Mouse (Mus musculus) lung, postnatal 0 days (tissue): ENCODE measurements at regions not wholly inside any gene's neighbourhood (a gene's known extent, or its start where the extent isn't known, plus 50 kb on each side); places are given as distances from the start of the nearest gene placed in this dataset.

Experiments used
- ATAC-seq: fragments of 200-750 bp; cut with Nextera tagmentation; 2 replicates; pipeline ENCODE4 v1.8.0; 2017; ENCODE audit warnings: moderate library complexity
- DNase-seq: peaks from one replicate; pipeline ENCODE4 v3.0.0-alpha.2; 2016; ENCODE audit warnings: low spot score
- H3K27ac ChIP-seq: fragments of 300-500 bp; sonication (generic); 2 replicates; pipeline ENCODE4 v1.5.1; 2014; ENCODE audit warnings: antibody characterized with exemption, mild to moderate bottlenecking, low read length, mixed read lengths
- H3K27me3 ChIP-seq: fragments of 300-500 bp; sonication (generic); replicated peaks from 2 replicates; pipeline ENCODE4 v1.6.1; 2014; ENCODE audit warnings: low read length, mixed read lengths; ENCODE audit not compliant: insufficient read depth
- H3K36me3 ChIP-seq: fragments of 300-500 bp; sonication (generic); 2 replicates; pipeline ENCODE4 v1.6.1; 2014; ENCODE audit warnings: low read length, mixed read lengths; ENCODE audit not compliant: insufficient read depth
- H3K4me1 ChIP-seq: fragments of 300-500 bp; sonication (generic); 2 replicates; pipeline ENCODE4 v1.6.1; 2014; ENCODE audit warnings: antibody characterized with exemption, low read depth, low read length, mixed read lengths; ENCODE audit not compliant: insufficient read depth
- H3K4me2 ChIP-seq: fragments of 300-500 bp; sonication (generic); replicated peaks from 2 replicates; pipeline ENCODE4 v1.6.1; 2014; ENCODE audit warnings: low read depth, mild to moderate bottlenecking, low read length, moderate library complexity, mixed read lengths
- H3K4me3 ChIP-seq: fragments of 300-500 bp; sonication (generic); 2 replicates; pipeline ENCODE4 v1.5.1; 2014; ENCODE audit warnings: low read depth, low read length
- H3K9ac ChIP-seq: fragments of 300-500 bp; sonication (generic); replicated peaks from 2 replicates; pipeline ENCODE4 v1.6.1; 2014; ENCODE audit warnings: low read depth, mild to moderate bottlenecking
- H3K9me3 ChIP-seq: fragments of 300-500 bp; sonication (generic); 2 replicates; pipeline ENCODE4 v1.6.1; 2016; ENCODE audit warnings: low read length, mixed read lengths
- CTCF ChIP-seq: IDR thresholded peaks from 2 replicates; pipeline ENCODE4 v1.5.1; 2016; ENCODE audit warnings: antibody characterized with exemption, mild to moderate bottlenecking
- EP300 ChIP-seq: IDR thresholded peaks from 2 replicates; pipeline ENCODE4 v1.6.1; 2016; ENCODE audit warnings: antibody characterized with exemption, mild to moderate bottlenecking, control low read depth
- WGBS: fragments of 180-500 bp; shearing (Covaris S2); extraction: QIAGEN DNeasy Blood & Tissue Kit; methylation state at CpG from one replicate; pipeline ENCODE4 v1.1.7; 2014; 5-methylcytosine and 5-hydroxymethylcytosine counted together

DNA sequence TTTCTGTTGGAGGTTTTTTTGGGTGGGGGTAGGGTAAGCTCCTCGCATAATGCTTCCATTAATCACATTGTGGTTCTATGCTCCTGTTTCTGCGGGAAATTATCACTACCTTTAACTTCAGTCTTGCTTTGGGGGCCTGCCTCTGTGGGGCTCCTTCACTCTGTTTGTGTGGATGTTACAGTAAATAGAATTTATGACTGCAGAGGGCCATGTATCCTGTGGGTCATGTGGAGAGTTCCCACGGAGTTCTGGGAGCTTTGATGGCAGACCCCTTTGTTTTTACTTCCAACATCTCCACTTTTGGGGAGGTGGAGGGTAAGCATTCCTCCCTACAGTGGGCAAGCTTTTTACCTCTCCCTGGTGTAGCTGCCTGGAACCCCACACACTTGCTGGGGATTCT is 538.6 kb downstream of the Ptprc start:
- H3K27me3 ChIP-seq: no peaks in the 10 kb centered on the region
- no peak overlapping the region for H3K27ac ChIP-seq
- TF ChIP-seq EP300: no peak
- TF ChIP-seq CTCF: no peak
- ATAC-seq (no peak), DNase-seq (no peak)
- no peak overlapping the region for H3K4me2 ChIP-seq
- no peaks in the 10 kb centered on the region for H3K4me1 ChIP-seq
- no peaks in the 10 kb centered on the region for H3K9me3 ChIP-seq
- WGBS: 51% methylated on average over 3 of the region's 3 CpGs
- no peaks in the 10 kb centered on the region for H3K36me3 ChIP-seq
- H3K9ac ChIP-seq: no peak overlapping the region
- H3K4me3 ChIP-seq: no peak overlapping the region

DNA sequence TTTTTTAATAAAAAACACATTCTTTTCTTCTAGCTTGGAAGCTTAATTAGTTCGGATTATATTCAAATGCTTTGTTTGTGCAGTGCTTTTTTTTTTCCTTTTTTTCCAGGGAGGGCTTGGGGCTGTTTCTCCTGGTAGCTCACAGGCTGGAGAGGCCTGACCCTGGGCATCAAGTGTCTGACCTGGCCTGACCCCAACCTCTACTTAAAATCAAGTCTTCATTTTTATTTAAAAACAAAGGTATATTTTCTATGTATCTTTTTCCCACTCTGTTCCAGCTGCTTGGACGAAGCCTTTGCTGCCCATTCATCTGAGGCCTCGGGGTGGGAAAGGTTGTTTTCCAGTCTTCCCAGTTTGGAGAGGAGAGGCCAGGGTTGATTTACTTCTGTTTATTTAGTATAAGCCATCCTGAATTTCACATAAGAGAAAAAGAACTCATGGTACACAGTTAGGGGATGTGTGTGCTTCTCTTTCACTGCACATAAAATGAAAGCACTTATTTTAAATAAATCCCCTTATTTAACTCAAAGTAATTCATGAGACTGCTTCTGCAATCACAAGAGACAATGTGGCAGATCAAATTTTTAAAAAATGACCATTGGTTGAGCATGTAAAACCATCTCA is 539.1 kb downstream of the Ptprc start:
- no peak overlapping the region for H3K9ac ChIP-seq
- no peak overlapping the region for H3K4me2 ChIP-seq
- no peaks in the 10 kb centered on the region for H3K27me3 ChIP-seq
- no peaks in the 10 kb centered on the region for H3K36me3 ChIP-seq
- DNase-seq: no peak
- ATAC-seq: no peak
- no peak overlapping the region for H3K4me3 ChIP-seq
- H3K4me1 ChIP-seq: no peaks in the 10 kb centered on the region
- 68% methylated on average over 3 of the region's 3 CpGs for whole genome bisulfite sequencing
- H3K9me3 ChIP-seq: no peaks in the 10 kb centered on the region
- no peak for TF ChIP-seq CTCF
- no peak for TF ChIP-seq EP300
- H3K27ac ChIP-seq: no peak overlapping the region

DNA sequence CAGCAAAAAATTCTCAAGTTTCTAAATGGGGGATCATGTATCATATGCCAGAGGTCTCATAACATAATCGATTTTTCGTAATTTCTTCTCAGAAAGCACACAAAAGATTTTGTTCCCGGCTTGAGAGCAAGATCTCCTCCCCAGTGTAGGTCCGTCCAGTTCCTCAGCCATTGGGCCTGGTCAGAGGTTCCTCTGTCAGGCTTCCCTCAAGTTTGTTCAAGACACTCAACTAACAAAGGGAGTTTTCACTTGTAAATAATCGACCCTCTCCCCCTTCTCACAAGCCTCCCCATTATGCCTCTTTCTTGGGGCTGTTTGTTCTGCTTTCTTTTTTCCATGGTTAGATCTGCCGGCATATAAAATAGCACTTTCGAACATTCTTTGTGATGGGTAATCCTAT is 539.7 kb downstream of the Ptprc start:
- no peak for TF ChIP-seq EP300
- no peak for TF ChIP-seq CTCF
- 61% methylated on average over 7 of the region's 7 CpGs for WGBS
- ATAC-seq: no peak
- Histone ChIP-seq H3K9me3 (no peaks in the 10 kb centered on the region), H3K27ac (no peak overlapping the region), H3K4me1 (no peaks in the 10 kb centered on the region), H3K9ac (no peak overlapping the region), H3K4me2 (no peak overlapping the region), H3K36me3 (no peaks in the 10 kb centered on the region), H3K4me3 (no peak overlapping the region), H3K27me3 (no peaks in the 10 kb centered on the region)
- DNase-seq: no peak

DNA sequence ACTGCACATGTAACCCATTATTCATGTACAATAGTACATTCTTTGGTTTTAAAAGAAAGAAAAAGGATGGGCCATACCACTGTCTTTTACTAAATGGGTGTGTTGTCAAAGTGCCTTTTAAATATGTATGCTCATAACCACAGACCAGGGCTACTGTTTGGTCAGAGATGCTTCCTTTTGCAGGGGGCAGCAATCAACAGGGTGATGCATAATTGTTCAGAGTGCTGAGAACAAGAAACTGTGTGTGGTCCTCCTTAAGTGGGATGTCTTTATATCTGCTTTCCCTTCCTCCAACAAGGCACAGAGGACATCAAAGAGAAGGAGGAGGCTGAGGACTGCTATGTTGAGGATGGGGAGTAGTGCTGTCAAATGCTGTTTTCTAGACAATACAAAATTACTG is 544.0 kb downstream of the Ptprc start:
- Histone ChIP-seq H3K9me3 (no peaks in the 10 kb centered on the region), H3K9ac (no peak overlapping the region), H3K4me2 (no peak overlapping the region), H3K27ac (no peak overlapping the region), H3K36me3 (no peaks in the 10 kb centered on the region), H3K4me1 (no peaks in the 10 kb centered on the region), H3K27me3 (no peaks in the 10 kb centered on the region), H3K4me3 (no peak overlapping the region)
- DNase-seq: no peak
- TF ChIP-seq CTCF (no peak), EP300 (no peak)
- ATAC-seq: no peak

DNA sequence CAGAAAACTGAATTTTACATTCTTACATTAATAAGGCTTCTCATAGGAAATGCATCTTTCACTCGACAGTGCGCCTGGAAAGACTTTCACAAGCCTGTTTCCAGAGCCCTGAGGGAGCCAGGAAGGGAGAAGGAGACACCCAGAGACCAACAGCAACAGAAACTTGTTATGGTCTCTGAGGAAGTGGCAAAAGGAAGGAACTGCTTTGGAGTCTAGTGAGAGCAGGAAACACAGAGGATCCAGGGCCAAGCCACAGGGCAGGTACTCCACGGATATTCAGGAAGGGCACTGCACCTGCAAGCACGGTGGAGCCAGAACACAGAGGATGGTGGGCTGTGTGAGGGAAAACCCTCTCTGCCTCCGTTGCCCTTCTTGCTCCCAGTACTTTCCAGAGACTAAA is 554.8 kb downstream of the Ptprc start:
- no peak overlapping the region for H3K4me3 ChIP-seq
- H3K27me3 ChIP-seq: no peaks in the 10 kb centered on the region
- no peak overlapping the region for H3K4me2 ChIP-seq
- H3K9me3 ChIP-seq: no peaks in the 10 kb centered on the region
- WGBS: 72% methylated on average over 5 of the region's 5 CpGs
- no peaks in the 10 kb centered on the region for H3K36me3 ChIP-seq
- ATAC-seq (no peak; the same call in 1 of the 2 replicates), DNase-seq (peak; percentile 11)
- TF ChIP-seq EP300 (no peak), CTCF (no peak)
- H3K9ac ChIP-seq: no peak overlapping the region
- H3K4me1 ChIP-seq: no peaks in the 10 kb centered on the region
- H3K27ac ChIP-seq: no peak overlapping the region

DNA sequence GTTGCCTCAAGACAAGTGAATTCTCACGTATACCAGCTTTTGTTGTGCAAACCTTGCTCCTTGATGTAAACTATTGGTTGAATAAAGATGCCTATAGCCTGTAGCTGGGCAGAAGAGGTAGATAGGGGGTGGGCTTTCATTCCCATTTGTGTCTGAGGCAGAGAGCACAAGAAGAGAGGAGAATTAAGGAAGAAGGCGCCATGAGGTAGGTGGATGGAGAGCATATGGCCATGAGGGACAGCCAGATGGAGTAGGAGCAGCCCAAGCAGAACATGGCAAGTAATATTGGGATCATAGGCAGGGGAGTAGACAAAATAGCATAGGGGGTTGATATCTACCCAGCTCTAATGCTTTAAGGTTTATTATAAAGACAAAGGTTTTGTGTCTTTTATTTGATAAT is 557.3 kb downstream of the Ptprc start:
- Histone ChIP-seq H3K9ac (no peak overlapping the region), H3K27me3 (no peaks in the 10 kb centered on the region), H3K4me2 (no peak overlapping the region), H3K27ac (no peak overlapping the region), H3K4me3 (no peak overlapping the region), H3K4me1 (no peaks in the 10 kb centered on the region), H3K36me3 (no peaks in the 10 kb centered on the region), H3K9me3 (no peaks in the 10 kb centered on the region)
- ATAC-seq (no peak), DNase-seq (no peak)
- TF ChIP-seq CTCF: no peak
- no peak for TF ChIP-seq EP300
- 91% methylated on average over 2 of the region's 2 CpGs for WGBS

DNA sequence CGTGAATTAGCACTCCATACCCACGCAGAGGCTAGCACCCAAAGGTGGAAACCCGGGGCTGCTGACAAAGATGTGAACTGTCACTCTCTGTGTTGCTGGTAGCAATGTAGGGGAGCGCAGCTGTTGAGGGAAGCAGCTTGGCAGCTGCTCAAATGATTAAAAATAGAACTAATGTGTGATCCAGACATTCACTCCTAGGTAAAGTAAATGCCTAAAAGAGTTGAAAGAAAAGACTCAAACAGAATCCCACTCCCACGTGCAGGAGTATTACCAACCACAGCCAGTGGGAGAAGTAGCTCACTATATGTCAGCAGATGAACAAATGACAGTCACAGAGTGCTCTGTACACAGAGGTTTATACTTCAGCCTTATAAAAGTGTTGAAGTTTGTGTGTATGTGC is 558.0 kb downstream of the Ptprc start:
- no peak overlapping the region for H3K4me2 ChIP-seq
- H3K9ac ChIP-seq: no peak overlapping the region
- H3K9me3 ChIP-seq: no peaks in the 10 kb centered on the region
- TF ChIP-seq EP300 (no peak), CTCF (no peak)
- WGBS: 55% methylated on average over 5 of the region's 5 CpGs
- no peak for ATAC-seq
- H3K36me3 ChIP-seq: no peaks in the 10 kb centered on the region
- no peaks in the 10 kb centered on the region for H3K27me3 ChIP-seq
- no peaks in the 10 kb centered on the region for H3K4me1 ChIP-seq
- H3K4me3 ChIP-seq: no peak overlapping the region
- H3K27ac ChIP-seq: no peak overlapping the region
- DNase-seq: no peak
